Mouse (Mus musculus): ENCODE measurements around the gene Pakap. TPM values are rescaled to one million over a fixed set of nuclear protein-coding genes. Genes with fewer than 3 reads are reported as not detected.

Pakap gene
- total and polyA plus RNA-seq, 2 experiments from 2014 or later, result 6.9 to 9.5 TPM

- no peak for ATAC-seq
- TF ChIP-seq CTCF (IDR thresholded peaks at IDR 0.05; ENCODE audit: low read depth), result no peak
- DNase-seq, result no peak
- Histone ChIP-seq H3K27me3 (ENCODE audit: insufficient read depth, low read length) (no peaks in the 10 kb centered on the region), H3K9me3 (ENCODE audit: low read length) (no peaks in the 10 kb centered on the region), H3K4me1 (ENCODE audit: insufficient read depth) (no peaks in the 10 kb centered on the region), H3K9ac (no peak overlapping the region), H3K4me3 (ENCODE audit: low read depth, low read length) (no peak overlapping the region), H3K27ac (ENCODE audit: low read depth, low read length) (no peak overlapping the region), H3K36me3 (ENCODE audit: insufficient read depth) (no peaks in the 10 kb centered on the region), H3K4me2 (ENCODE audit: low read depth) (no peak overlapping the region)
- WGBS, result 69% methylated on average over 10 of the region's 10 CpGs
Measured at GRCm38 (mm10) chr4:57914193-57915190, 346.5 kb downstream of the Pakap start.

- H3K36me3 ChIP-seq (ENCODE audit: insufficient read depth), result no peaks in the 10 kb centered on the region
- no peaks in the 10 kb centered on the region for H3K27me3 ChIP-seq (ENCODE audit: insufficient read depth, low read length)
- H3K4me3 ChIP-seq (ENCODE audit: low read depth, low read length), result no peak overlapping the region
- no peak overlapping the region for H3K4me2 ChIP-seq (ENCODE audit: low read depth)
- no peaks in the 10 kb centered on the region for H3K4me1 ChIP-seq (ENCODE audit: insufficient read depth)
- ATAC-seq (peak; percentile 48), DNase-seq (peak; percentile 20)
- no peaks in the 10 kb centered on the region for H3K9me3 ChIP-seq (ENCODE audit: low read length)
- no peak overlapping the region for H3K27ac ChIP-seq (ENCODE audit: low read depth, low read length)
- WGBS, result 39% methylated on average over 17 of the region's 17 CpGs
- TF ChIP-seq CTCF (IDR thresholded peaks at IDR 0.05; ENCODE audit: low read depth), result no peak
- no peak overlapping the region for H3K9ac ChIP-seq
Measured at GRCm38 (mm10) chr4:57915216-57915965, 347.4 kb downstream of the Pakap start.

- WGBS, result 24% methylated on average over 9 of the region's 9 CpGs
- Histone ChIP-seq H3K9ac (no peak within 1 kb of the TSS), H3K27me3 (ENCODE audit: insufficient read depth, low read length) (no peaks in the 10 kb centered on the region), H3K36me3 (ENCODE audit: insufficient read depth) (no peaks in the 10 kb centered on the region), H3K27ac (ENCODE audit: low read depth, low read length) (no peak within 1 kb of the TSS), H3K9me3 (ENCODE audit: low read length) (no peaks in the 10 kb centered on the region), H3K4me3 (ENCODE audit: low read depth, low read length) (no peak within 1 kb of the TSS), H3K4me2 (ENCODE audit: low read depth) (no peak within 1 kb of the TSS), H3K4me1 (ENCODE audit: insufficient read depth) (no peaks in the 10 kb centered on the region)
- DNase-seq, result no peak
- TF ChIP-seq CTCF (IDR thresholded peaks at IDR 0.05; ENCODE audit: low read depth), result no peak
- ATAC-seq, result no peak
Measured at GRCm38 (mm10) chr4:57916201-57916661, 348.3 kb downstream of the Pakap start, which contains the start of gene D630039A03Rik. TSS of gene D630039A03Rik (minus strand) at chr4:57916297.

- Histone ChIP-seq H3K9me3 (ENCODE audit: low read length) (no peaks in the 10 kb centered on the region), H3K4me3 (ENCODE audit: low read depth, low read length) (no peak overlapping the region), H3K4me2 (ENCODE audit: low read depth) (no peak overlapping the region), H3K36me3 (ENCODE audit: insufficient read depth) (no peaks in the 10 kb centered on the region), H3K9ac (no peak overlapping the region), H3K27ac (ENCODE audit: low read depth, low read length) (no peak overlapping the region), H3K27me3 (ENCODE audit: insufficient read depth, low read length) (no peaks in the 10 kb centered on the region), H3K4me1 (ENCODE audit: insufficient read depth) (no peaks in the 10 kb centered on the region)
- WGBS, result 74% methylated on average over 4 of the region's 4 CpGs
- TF ChIP-seq CTCF (IDR thresholded peaks at IDR 0.05; ENCODE audit: low read depth), result no peak
- DNase-seq, result no peak
- no peak for ATAC-seq
Measured at GRCm38 (mm10) chr4:57916711-57917110, 348.7 kb downstream of the Pakap start.

- no peak for ATAC-seq
- Histone ChIP-seq H3K9me3 (ENCODE audit: low read length) (no peaks in the 10 kb centered on the region), H3K4me3 (ENCODE audit: low read depth, low read length) (no peak overlapping the region), H3K9ac (no peak overlapping the region), H3K27ac (ENCODE audit: low read depth, low read length) (no peak overlapping the region), H3K27me3 (ENCODE audit: insufficient read depth, low read length) (no peaks in the 10 kb centered on the region), H3K4me2 (ENCODE audit: low read depth) (no peak overlapping the region), H3K4me1 (ENCODE audit: insufficient read depth) (no peaks in the 10 kb centered on the region), H3K36me3 (ENCODE audit: insufficient read depth) (no peaks in the 10 kb centered on the region)
- TF ChIP-seq CTCF (IDR thresholded peaks at IDR 0.05; ENCODE audit: low read depth), result no peak
- DNase-seq, result no peak
- 10% methylated on average over 8 of the region's 8 CpGs for WGBS
Measured at GRCm38 (mm10) chr4:57919494-57920423, 351.8 kb downstream of the Pakap start.

- no peak for TF ChIP-seq CTCF (IDR thresholded peaks at IDR 0.05; ENCODE audit: low read depth)
Measured at GRCm38 (mm10) chr4:57920522-57920921, 352.5 kb downstream of the Pakap start.

More at GRCm38 (mm10) chr4:57920522-57920921, 352.5 kb downstream of the Pakap start:
- no peak overlapping the region for H3K27ac ChIP-seq (ENCODE audit: low read depth, low read length)
- DNase-seq (no peak), ATAC-seq (no peak)
- no peaks in the 10 kb centered on the region for H3K27me3 ChIP-seq (ENCODE audit: insufficient read depth, low read length)
- H3K9me3 ChIP-seq (ENCODE audit: low read length), result no peaks in the 10 kb centered on the region
- H3K4me3 ChIP-seq (ENCODE audit: low read depth, low read length), result no peak overlapping the region
- H3K4me2 ChIP-seq (ENCODE audit: low read depth), result no peak overlapping the region
- no peaks in the 10 kb centered on the region for H3K36me3 ChIP-seq (ENCODE audit: insufficient read depth)
- 72% methylated on average over 1 of the region's 1 CpGs for WGBS
- no peaks in the 10 kb centered on the region for H3K4me1 ChIP-seq (ENCODE audit: insufficient read depth)
- H3K9ac ChIP-seq, result no peak overlapping the region
